Mouse (Mus musculus) lung, postnatal 0 days (tissue): Measurements from ENCODE around the gene Immp2l.

Experiments
- CTCF ChIP-seq: IDR thresholded peaks from 2 replicates; pipeline ENCODE4 v1.5.1; 2016; ENCODE audit warnings: antibody characterized with exemption, mild to moderate bottlenecking
- EP300 ChIP-seq: IDR thresholded peaks from 2 replicates; pipeline ENCODE4 v1.6.1; 2016; ENCODE audit warnings: antibody characterized with exemption, mild to moderate bottlenecking, control low read depth

- TF ChIP-seq CTCF (no peak), EP300 (no peak)
These were observed 622 bp downstream of the Immp2l start for GRCm38 (mm10) chr12:41024512-41024911.
